Mouse (Mus musculus): ENCODE results near the gene Igfn1.

The Igfn1 gene

GRCm38 (mm10) chr1:135933704-135934293 is 72.3 kb downstream of the Igfn1 start:
- no peak for DNase-seq (ENCODE audit: low read depth)

GRCm38 (mm10) chr1:135929876-135930275 is 76.3 kb downstream of the Igfn1 start:
- DNase-seq (ENCODE audit: low read depth), result no peak

GRCm38 (mm10) chr1:135925848-135926247 is 80.3 kb downstream of the Igfn1 start:
- DNase-seq (ENCODE audit: low read depth), result no peak

GRCm38 (mm10) chr1:135924377-135924994 is 81.7 kb downstream of the Igfn1 start:
- DNase-seq (ENCODE audit: low read depth), result no peak

GRCm38 (mm10) chr1:135923229-135923628 is 82.9 kb downstream of the Igfn1 start:
- DNase-seq (ENCODE audit: low read depth), result no peak

GRCm38 (mm10) chr1:135918644-135919407 is 87.3 kb downstream of the Igfn1 start, which contains the start of gene Pkp1:
Pkp1 (minus strand) TSS chr1:135919207.
- DNase-seq (ENCODE audit: low read depth), result no peak

GRCm38 (mm10) chr1:135917206-135917605 is 88.9 kb downstream of the Igfn1 start:
- no peak for DNase-seq (ENCODE audit: low read depth)

- DNase-seq (ENCODE audit: low read depth), result no peak
Measured at GRCm38 (mm10) chr1:135916486-135917058, 89.6 kb downstream of the Igfn1 start.

GRCm38 (mm10) chr1:135913657-135914056 is 92.5 kb downstream of the Igfn1 start:
- DNase-seq (ENCODE audit: low read depth), result no peak

- no peak for DNase-seq (ENCODE audit: low read depth)
Measured at GRCm38 (mm10) chr1:135909381-135909780, 96.8 kb downstream of the Igfn1 start.

- no peak for DNase-seq (ENCODE audit: low read depth)
Measured at GRCm38 (mm10) chr1:135906736-135907135, 99.4 kb downstream of the Igfn1 start.

Measured in 416B (cell line).